Mouse (Mus musculus) small intestine, adult 10 weeks (tissue): ENCODE data around the gene Ppt2. TPM values are rescaled to one million over a fixed set of nuclear protein-coding genes. Genes with fewer than 3 reads are reported as not detected.

Experiments used
- polyA plus RNA-seq: library from polyadenylated mRNA; stranded (reverse); fragments of 350-450 nt; fragmentation: Illumina TruSeq; extraction: RNeasy Lipid Tissue Mini Kit (QIAGEN cat#74804); gene quantifications from one replicate; pipeline ENCODE4 v1.2.3, GENCODE M21; 2014; ENCODE audit warnings: low replicate concordance

The Ppt2 gene
- polyA plus RNA-seq: 0.74 TPM

DNA sequence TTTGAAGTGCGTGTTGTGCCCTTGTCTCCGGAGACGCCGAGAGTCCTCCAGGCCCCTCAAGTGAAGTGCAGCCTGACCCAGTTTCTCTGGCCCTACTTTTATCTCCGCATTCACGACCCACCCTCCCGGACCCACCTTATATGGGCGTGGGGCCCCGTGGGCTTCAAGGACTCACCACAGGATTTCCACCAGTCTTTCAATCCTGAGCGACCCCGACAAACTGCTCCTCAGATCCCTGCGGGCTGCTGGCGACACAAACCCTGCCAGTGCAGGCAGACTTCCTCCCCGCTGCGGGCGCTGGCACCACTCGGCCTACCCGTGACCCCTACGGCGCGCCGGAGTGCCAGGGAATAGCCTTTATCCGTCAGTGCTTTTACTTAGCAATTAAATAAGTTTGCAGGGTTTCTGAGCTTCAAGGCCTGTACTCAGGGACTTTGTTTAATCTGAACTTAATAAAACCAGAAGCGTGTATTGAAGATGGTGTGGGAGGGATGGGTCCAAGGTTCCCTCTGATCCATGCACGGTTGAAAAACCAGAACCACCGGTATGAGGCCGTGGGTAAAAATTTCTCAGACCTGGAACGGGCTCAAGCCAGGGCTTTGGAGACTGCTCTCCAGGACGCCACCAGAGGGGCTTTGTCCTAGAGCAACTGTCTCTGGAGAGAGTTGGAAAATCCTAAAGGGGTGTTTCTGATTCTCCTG lies at the start of gene Ppt2:
Gene Ppt2, minus strand, starts transcription at position 568 of the 701 bp plus-strand sequence.

DNA sequence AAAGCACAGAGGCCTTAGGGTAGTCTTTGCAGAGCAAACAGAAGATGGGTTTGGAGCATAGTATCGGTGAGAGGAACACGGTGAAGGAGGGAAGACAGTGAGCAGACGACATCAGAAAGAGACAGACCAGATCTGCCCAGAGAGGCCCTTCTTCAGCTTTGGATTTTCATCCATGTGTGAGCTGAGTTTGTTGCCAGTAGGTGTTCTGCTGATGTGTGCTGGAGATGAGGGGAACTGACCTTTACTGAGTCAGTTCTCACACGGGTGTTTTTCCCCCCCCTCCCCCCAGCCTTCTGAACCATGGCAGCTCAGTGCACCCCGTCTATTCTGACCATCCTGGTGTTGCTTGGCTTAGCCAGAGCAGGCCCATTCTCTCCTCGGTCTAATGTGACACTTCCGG lies 41.9 kb upstream of the Ppt2 start, which contains the start of gene Tnxb:
Gene Tnxb, plus strand, starts transcription at position 301 of the 400 bp plus-strand sequence.

DNA sequence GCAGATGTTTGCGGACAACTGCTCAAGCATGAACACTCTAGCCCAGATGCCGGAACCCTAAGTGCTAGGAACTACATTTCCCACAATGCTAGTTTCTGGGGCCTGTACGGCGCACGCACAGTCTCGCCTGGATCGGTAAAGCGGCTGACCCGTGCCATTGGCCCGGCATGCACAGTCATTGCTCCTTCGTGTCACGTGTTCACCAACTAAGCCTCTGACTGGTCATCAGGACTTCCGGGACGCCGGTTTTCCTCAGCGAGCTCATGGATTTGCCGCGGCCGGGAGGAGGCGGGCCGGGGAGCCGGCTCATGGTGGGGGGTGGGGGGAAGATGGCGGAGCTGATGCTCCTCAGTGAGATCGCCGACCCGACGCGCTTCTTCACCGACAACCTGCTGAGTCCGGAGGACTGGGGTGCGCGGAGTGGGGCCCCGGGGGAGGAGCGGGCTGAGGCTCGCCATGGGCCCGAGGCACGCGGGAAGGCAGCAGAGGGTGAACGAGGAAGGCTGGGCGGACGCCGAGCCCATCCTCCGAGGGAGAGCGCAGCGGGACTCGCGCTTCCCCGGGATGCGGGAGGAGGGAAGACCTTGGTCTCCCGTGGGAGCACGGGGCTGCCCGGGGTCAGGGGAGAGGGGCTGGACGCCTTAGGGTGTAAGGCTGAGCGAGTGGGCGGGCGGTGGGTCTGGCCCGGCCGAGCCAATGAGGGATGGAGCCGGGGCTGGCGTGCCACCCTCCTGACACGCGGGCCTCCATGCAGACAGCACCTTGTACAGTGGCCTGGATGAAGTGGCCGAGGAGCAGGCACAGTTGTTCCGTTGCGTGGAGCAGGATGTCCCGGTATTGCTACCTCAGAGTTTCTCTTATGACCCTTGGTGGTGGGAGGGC lies 18.8 kb upstream of the Ppt2 start, which contains the start of gene Atf6b:
Gene Atf6b, plus strand, starts transcription at position 241 of the 882 bp plus-strand sequence.

DNA sequence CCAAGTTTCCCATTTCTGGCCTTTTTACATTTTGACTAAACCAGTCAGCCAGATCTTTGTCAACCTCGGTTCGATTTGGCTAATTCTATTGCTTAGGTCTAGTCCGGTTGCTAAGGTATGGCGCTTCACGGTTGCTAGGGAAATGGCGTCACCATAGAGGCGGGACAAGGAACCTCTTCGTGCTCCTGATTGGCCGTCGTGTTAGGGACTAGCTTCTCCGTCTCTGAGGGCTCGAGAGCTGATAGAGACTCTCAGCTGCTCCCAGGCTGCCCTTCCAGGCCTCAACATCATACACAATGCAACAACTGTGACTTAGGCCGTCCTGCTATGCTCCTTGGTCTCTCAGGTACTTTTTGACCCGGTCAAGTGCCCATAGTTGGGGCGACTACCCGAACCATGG lies 16.3 kb upstream of the Ppt2 start, which contains the start of gene Fkbpl:
Gene Fkbpl, plus strand, starts transcription at position 157 of the 400 bp plus-strand sequence.

DNA sequence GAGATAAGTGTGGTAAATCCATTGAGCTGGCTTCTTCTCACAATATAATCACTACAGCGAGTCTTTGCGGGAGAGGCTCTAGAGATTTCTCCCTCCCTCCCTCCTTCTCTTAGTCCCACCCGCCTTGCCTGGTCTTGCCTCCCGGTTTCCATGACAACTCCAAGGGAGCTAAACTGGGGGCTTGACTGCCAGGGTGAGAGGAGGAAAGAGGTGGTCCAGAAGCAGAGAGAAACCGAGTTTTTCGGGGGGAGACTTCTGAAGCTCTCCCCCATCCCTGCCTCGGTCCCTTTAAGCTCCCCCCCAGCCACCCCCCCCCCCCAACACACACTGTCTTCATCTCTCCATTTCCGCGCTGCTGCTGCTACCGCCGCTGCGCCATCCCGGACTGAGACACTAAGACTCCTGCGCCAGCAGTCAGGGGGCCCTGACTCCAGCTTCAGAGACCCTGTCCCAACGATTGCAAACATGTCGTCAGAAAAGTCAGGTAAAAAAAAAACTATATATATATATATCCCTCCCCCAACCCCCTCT lies 976 bp upstream of the Ppt2 start, which contains the start of gene Prrt1:
Gene Prrt1, plus strand, starts transcription at position 313 of the 531 bp plus-strand sequence.

DNA sequence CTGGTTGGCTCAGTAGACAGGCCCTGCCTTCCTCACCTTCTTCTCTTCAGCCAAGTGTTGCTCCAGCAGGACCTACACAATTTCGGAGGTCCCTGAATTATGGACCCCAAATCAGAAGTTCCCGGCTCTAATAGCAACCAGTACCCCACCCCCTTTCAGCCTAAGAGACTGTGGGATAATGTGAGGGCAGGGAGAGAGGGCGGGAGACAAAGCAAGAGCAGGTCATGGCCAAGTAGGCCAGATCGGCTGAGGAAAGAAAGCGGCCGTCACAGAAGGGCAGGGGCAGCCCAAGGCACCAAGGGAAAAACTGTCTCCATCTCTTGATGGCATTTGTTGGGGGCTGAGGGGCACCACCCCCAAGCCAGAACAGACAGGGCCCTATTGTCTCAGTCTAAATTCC lies 12.4 kb downstream of the Ppt2 start, which contains the start of gene Egfl8:
Gene Egfl8, minus strand, starts transcription at position 101 of the 400 bp plus-strand sequence.

DNA sequence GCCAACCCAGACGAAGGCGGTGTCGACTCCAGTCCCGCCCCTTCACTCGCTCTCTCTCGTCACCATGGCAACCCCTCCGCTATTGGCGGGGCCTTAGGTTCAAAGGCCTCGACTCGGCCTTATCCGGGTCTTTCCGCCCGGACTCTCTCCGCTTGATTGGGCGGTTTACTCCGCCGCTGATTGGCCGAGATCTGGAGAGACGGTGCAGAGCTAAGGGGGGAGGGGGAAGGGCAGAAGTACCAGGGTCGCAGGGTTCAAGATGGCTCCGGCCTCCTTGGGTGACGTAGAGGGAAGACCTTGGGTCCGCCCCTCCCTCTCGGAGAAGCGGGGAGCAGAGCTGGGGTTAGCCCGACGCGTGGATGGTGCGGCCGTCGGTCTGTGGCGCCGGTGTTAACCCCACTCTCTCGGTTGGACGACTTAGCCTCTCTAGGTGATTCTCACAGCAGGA lies 24.2 kb downstream of the Ppt2 start, which contains the start of gene Agpat1:
Gene Agpat1, plus strand, starts transcription at position 202 of the 448 bp plus-strand sequence.

DNA sequence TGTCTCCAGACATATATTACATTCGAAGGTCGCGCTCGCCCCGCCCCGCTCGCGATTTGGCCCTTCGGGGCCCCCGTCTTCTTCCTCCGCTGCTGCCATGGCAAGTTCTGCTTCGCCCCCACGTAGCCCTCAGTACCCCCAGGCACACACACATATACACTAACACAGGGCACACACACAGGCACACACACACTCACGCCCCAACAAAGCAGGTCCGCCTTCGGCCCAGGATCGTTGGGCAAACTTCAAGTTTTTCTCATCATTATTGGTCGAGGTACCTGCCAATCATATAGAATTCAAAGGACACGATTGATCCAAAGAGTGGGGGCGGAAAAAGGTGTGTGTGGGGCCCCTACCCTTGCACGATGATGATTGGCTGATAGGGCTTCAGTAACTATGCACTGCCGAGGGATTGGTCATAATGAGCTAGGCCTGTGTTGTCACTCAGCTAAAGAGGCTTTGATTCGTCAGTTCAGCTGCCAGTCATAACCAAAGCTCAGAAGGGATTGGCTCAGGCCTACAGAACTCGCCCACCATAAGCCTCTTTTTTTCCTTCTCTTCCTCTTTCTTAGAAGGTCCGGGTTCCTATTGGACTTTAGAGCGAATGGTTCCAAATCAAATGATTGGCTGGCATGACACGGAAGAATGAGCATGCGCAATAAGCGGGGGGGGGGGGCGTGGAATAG lies 24.8 kb downstream of the Ppt2 start, which contains the start of gene Rnf5:
Gene Rnf5, minus strand, starts transcription at position 316 of the 686 bp plus-strand sequence.

DNA sequence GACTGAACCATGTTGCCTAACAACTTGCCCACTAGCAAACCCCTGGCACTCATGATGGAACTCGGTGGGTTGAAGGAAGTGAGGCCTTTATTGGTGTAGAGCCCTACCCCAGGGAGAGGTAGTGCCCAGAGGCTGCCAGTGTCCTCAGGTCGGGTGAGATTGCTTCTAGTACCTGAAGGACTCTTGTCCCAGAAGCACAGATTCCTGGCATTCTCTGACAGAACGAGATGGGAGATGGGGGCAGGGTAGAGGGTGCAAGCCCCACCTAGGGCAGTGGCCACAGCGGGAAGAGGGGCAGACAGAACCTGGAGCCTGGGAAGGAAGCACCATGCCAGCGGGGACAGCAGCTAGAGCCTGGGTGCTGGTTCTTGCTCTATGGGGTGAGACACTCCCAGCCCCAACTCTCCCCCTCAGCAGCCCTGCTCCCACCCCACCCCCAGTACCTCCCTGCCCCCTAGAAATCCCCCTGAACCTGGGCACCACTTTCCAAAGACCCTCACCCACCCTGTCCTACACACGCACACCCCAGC lies 30.7 kb downstream of the Ppt2 start, which contains the start of gene Ager:
Gene Ager, plus strand, starts transcription at position 297 of the 530 bp plus-strand sequence.

DNA sequence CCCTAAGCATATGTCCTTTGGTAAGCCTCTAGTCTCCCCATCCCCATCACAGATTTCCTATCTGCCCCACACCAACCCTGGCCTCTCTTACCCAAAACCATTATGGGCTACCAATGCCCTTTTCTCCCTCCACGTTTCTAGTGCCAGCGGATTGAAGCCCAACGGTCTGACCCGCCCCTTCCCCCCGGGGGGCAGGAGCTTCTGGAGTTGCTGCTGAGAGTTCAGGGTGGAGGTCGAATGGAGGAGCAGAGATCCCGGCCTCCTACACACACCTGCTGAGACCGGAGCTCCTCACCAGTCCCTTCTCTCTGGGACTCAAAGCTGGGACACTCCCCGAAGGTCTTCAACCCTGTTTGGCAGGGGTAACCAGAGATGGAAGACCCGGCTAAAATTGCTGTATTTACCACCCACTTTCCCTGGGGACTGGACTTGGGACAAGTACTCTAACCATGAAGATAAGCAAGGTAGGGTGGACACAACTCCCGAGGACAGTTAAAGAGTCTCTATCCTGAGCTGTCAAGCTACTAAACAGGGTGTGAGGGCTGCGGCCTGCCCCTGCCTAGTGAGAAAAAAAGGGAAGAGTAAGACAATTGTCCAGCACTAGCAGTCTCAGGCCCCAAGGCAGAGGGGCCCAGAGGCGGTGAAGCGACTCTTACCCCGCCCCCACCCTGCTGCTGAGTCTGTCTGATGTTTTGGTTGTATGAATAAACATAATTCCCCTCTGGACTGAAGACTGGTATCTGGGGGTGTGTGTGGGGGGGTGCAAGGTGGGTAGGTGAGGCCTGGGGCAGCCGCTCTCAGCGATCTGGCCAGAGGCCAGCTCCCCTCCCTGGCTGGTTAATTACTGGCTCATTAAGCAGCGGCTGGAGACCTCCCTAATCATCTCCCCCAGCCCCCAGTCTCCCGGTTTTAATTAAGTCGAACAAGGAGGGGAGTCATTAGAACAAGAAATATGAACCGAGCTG lies 37.0 kb downstream of the Ppt2 start, which contains the start of gene Pbx2:
Gene Pbx2, plus strand, starts transcription at position 238 of the 965 bp plus-strand sequence.

DNA sequence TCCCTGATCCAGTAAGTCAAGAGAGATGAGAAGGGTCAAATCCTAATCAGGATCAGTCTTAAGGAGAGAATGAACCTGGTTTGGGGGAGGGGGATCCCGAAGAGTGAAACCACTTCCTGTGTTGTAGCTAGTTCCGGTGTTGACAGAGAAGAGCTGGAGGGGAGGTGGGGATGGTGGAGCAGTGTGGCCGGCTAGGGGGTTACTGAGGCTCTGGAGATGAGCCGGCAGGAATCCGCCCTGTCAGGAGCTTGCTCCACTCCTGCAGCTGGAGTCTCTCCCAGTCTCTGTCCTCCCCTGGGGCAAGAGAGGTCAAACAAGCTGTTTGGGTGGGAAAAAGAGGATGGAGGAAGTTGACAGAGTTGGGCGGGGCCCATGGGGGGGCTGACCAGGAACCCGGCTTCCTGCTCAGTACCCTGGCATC lies 38.6 kb downstream of the Ppt2 start, which contains the start of gene Gpsm3:
Gene Gpsm3, plus strand, starts transcription at position 126 of the 421 bp plus-strand sequence.

Other genes starting within 250 kb of the Ppt2 start
- gene BC051142, start 229.7 kb downstream of the Ppt2 start, polyA plus RNA-seq: 1.1 TPM
- gene Btnl4, start 151.2 kb downstream of the Ppt2 start, polyA plus RNA-seq: 36.6 TPM
- gene Btnl6, start 111.2 kb downstream of the Ppt2 start, polyA plus RNA-seq: 268 TPM
- gene Notch4, start 64.2 kb downstream of the Ppt2 start, polyA plus RNA-seq: 0.15 TPM
- gene Gpsm3, start 38.7 kb downstream of the Ppt2 start, polyA plus RNA-seq: 2.0 TPM
- gene Pbx2, start 37.2 kb downstream of the Ppt2 start, polyA plus RNA-seq: 13.8 TPM
- gene Ager, start 30.6 kb downstream of the Ppt2 start, polyA plus RNA-seq: not detected
- gene Rnf5, start 24.8 kb downstream of the Ppt2 start, polyA plus RNA-seq: 56.8 TPM
- gene Agpat1, start 24.2 kb downstream of the Ppt2 start, polyA plus RNA-seq: 3.7 TPM
- not detected for gene Egfl8, start 12.5 kb downstream of the Ppt2 start, polyA plus RNA-seq
- gene Prrt1, start 1.0 kb upstream of the Ppt2 start, polyA plus RNA-seq: 1.6 TPM
- 1.6 TPM for gene Fkbpl, start 16.3 kb upstream of the Ppt2 start, polyA plus RNA-seq
- 1.3 TPM for gene Atf6b, start 18.6 kb upstream of the Ppt2 start, polyA plus RNA-seq
- gene Tnxb, start 42.0 kb upstream of the Ppt2 start, polyA plus RNA-seq: not detected
- gene C4b, start 115.4 kb upstream of the Ppt2 start, polyA plus RNA-seq: 0.19 TPM
- not detected for gene Cyp21a1, start 176.1 kb upstream of the Ppt2 start, polyA plus RNA-seq
- 17.0 TPM for gene Stk19, start 208.4 kb upstream of the Ppt2 start, polyA plus RNA-seq
- gene Dxo, start 208.5 kb upstream of the Ppt2 start, polyA plus RNA-seq: 1.6 TPM
- 4.8 TPM for gene Skiv2l, start 221.7 kb upstream of the Ppt2 start, polyA plus RNA-seq
- gene Nelfe, start 221.9 kb upstream of the Ppt2 start, polyA plus RNA-seq: 0.41 TPM
- 20.3 TPM for gene Cfb, start 234.0 kb upstream of the Ppt2 start, polyA plus RNA-seq